Mouse (Mus musculus) embryonic facial prominence, embryonic 12.5 days (tissue): ENCODE data around the gene Enox1. TPM values are rescaled to one million over a fixed set of nuclear protein-coding genes. Genes with fewer than 3 reads are reported as not detected.

Experiments used
- ATAC-seq: fragments of 200-750 bp; cut with Nextera tagmentation; 2 replicates; pipeline ENCODE4 v1.8.0; 2017; ENCODE audit not compliant: insufficient number of reproducible peaks, insufficient read depth, low FRiP score, low TSS enrichment
- H3K27ac ChIP-seq: fragments of 300-500 bp; sonication (generic); 2 replicates; pipeline ENCODE4 v1.5.1; 2016; ENCODE audit warnings: mild to moderate bottlenecking
- H3K27me3 ChIP-seq: fragments of 300-500 bp; sonication (generic); 2 replicates; pipeline ENCODE4 v1.6.1; 2016; ENCODE audit warnings: mild to moderate bottlenecking, moderate library complexity
- H3K36me3 ChIP-seq: fragments of 300-500 bp; sonication (generic); 2 replicates; pipeline ENCODE4 v1.6.1; 2016; ENCODE audit warnings: mild to moderate bottlenecking
- H3K4me1 ChIP-seq: fragments of 300-500 bp; sonication (generic); 2 replicates; pipeline ENCODE4 v1.6.1; 2016
- H3K4me2 ChIP-seq: fragments of 300-500 bp; sonication (generic); replicated peaks from 2 replicates; pipeline ENCODE4 v1.6.1; 2016; ENCODE audit warnings: mild to moderate bottlenecking, moderate library complexity
- H3K4me3 ChIP-seq: fragments of 300-500 bp; sonication (generic); 2 replicates; pipeline ENCODE4 v1.5.1; 2016; ENCODE audit warnings: mild to moderate bottlenecking
- H3K9ac ChIP-seq: fragments of 300-500 bp; sonication (generic); 2 replicates; pipeline ENCODE4 v1.6.1; 2016; ENCODE audit warnings: mild to moderate bottlenecking, moderate library complexity
- H3K9me3 ChIP-seq: fragments of 300-500 bp; sonication (generic); 2 replicates; pipeline ENCODE4 v1.6.1; 2016; ENCODE audit warnings: mild to moderate bottlenecking, moderate library complexity
- WGBS: fragments of 180-500 bp; shearing (Covaris S2); methylation state at CpG from one replicate; pipeline ENCODE4 v1.1.7; 2016; 5-methylcytosine and 5-hydroxymethylcytosine counted together
- polyA plus RNA-seq: library from polyadenylated mRNA; unstranded; fragments of >200 nt; fragmentation: Nextera tagmentation; extraction: Ambion mirVana; gene quantifications from 2 replicates; pipeline ENCODE4 v1.2.1, GENCODE M21; 2016

Enox1 gene
- polyA plus RNA-seq, 1 experiment from 2014 or later = 20.0 TPM

DNA sequence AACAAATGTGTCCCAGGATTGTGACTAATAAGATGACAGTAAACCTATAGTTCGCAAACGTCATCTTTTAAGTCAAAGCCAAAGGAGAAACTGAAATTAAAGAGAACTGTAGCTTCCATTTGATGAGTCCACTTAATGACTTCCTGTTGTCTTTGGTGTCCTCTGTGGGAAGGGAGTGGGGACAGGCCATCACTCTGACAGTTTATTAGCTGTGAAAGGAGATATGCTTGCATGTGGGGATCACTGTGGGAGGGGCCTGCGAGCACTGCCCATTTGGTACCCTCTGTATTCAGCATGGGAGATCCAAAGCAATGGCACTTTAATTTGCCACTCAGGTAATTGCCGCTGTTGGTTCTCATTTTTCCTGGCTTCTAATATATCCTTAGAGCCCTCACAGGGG lies 122.6 kb downstream of the Enox1 start:
- WGBS = 89% methylated on average over 4 of the region's 4 CpGs
- Histone ChIP-seq H3K9me3 (no peaks in the 10 kb centered on the region), H3K4me1 (no peaks in the 10 kb centered on the region), H3K27ac (no peak overlapping the region), H3K9ac (no peak overlapping the region), H3K27me3 (no peaks in the 10 kb centered on the region), H3K36me3 (no peaks in the 10 kb centered on the region), H3K4me3 (no peak overlapping the region), H3K4me2 (no peak overlapping the region)
- ATAC-seq = no peak

- no peaks in the 10 kb centered on the region for H3K4me1 ChIP-seq
- H3K4me3 ChIP-seq = no peak overlapping the region
- H3K27me3 ChIP-seq = no peaks in the 10 kb centered on the region
- H3K9me3 ChIP-seq = no peaks in the 10 kb centered on the region
- H3K4me2 ChIP-seq = no peak overlapping the region
- ATAC-seq = no peak
- 83% methylated on average over 2 of the region's 2 CpGs for WGBS
- H3K27ac ChIP-seq = no peak overlapping the region
- H3K36me3 ChIP-seq = no peaks in the 10 kb centered on the region
- H3K9ac ChIP-seq = no peak overlapping the region
These were observed 123.9 kb downstream of the Enox1 start for GRCm38 (mm10) chr14:77280454-77280853.

GRCm38 (mm10) chr14:77280893-77281292 lies 124.3 kb downstream of the Enox1 start:
- Histone ChIP-seq H3K4me2 (no peak overlapping the region), H3K4me3 (no peak overlapping the region), H3K27me3 (no peaks in the 10 kb centered on the region), H3K4me1 (no peaks in the 10 kb centered on the region), H3K27ac (no peak overlapping the region), H3K9me3 (no peaks in the 10 kb centered on the region), H3K9ac (no peak overlapping the region), H3K36me3 (no peaks in the 10 kb centered on the region)
- no peak for ATAC-seq
- WGBS = 72% methylated on average over 7 of the region's 7 CpGs

DNA sequence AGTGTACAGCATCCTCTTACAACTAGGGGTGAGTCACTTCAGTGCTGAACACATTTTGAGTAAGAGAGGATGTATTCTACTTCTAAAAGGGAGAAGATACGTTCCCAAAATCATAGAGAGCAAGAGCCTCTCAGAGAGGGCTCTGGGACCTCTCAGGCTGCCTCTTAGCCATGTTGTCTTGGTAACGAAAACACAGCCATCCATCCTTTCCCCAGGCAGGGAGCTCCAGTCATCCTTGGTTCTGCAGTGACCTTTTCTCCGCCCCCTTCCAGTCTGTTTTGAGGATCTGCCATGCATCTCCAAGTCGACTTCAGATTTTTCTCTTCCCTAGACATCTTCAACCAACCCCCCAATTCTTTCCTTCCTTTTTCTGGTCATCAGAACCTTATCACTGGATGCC lies 127.4 kb downstream of the Enox1 start:
- 67% methylated on average over 4 of the region's 4 CpGs for WGBS
- Histone ChIP-seq H3K27me3 (no peaks in the 10 kb centered on the region), H3K27ac (no peak overlapping the region), H3K4me1 (no peaks in the 10 kb centered on the region), H3K9me3 (no peaks in the 10 kb centered on the region), H3K4me3 (no peak overlapping the region), H3K9ac (no peak overlapping the region), H3K36me3 (no peaks in the 10 kb centered on the region), H3K4me2 (no peak overlapping the region)
- ATAC-seq = no peak

DNA sequence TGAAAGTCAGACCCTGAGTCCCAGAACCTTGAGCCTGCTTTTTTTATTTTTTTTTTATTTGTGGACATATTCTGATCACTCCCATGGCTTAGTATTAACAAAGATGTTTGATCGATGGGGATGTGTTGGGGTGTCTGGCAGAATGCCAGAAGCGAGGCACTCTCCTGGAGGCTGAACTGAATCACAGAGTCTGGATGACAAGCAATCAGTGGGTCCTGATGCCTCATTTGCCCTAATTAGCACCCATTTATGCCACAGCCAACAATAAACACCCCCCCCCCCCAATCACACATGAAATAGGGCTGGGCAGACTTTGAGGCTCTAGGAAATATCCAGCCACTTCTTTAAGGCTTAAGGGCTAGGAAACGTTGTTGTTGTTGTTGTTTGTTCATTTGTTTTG lies 128.9 kb downstream of the Enox1 start:
- 89% methylated on average over 3 of the region's 3 CpGs for WGBS
- no peaks in the 10 kb centered on the region for H3K4me1 ChIP-seq
- no peak overlapping the region for H3K4me3 ChIP-seq
- H3K27ac ChIP-seq = no peak overlapping the region
- H3K27me3 ChIP-seq = no peaks in the 10 kb centered on the region
- no peak overlapping the region for H3K9ac ChIP-seq
- no peak overlapping the region for H3K4me2 ChIP-seq
- ATAC-seq = no peak
- H3K9me3 ChIP-seq = no peaks in the 10 kb centered on the region
- H3K36me3 ChIP-seq = no peaks in the 10 kb centered on the region

GRCm38 (mm10) chr14:77291756-77292155 lies 135.2 kb downstream of the Enox1 start:
- H3K4me3 ChIP-seq = no peak overlapping the region
- H3K4me1 ChIP-seq = no peaks in the 10 kb centered on the region
- no peaks in the 10 kb centered on the region for H3K36me3 ChIP-seq
- no peaks in the 10 kb centered on the region for H3K27me3 ChIP-seq
- no peak overlapping the region for H3K4me2 ChIP-seq
- WGBS = 88% methylated on average over 5 of the region's 5 CpGs
- H3K27ac ChIP-seq = no peak overlapping the region
- no peak overlapping the region for H3K9ac ChIP-seq
- ATAC-seq = no peak
- H3K9me3 ChIP-seq = no peaks in the 10 kb centered on the region

DNA sequence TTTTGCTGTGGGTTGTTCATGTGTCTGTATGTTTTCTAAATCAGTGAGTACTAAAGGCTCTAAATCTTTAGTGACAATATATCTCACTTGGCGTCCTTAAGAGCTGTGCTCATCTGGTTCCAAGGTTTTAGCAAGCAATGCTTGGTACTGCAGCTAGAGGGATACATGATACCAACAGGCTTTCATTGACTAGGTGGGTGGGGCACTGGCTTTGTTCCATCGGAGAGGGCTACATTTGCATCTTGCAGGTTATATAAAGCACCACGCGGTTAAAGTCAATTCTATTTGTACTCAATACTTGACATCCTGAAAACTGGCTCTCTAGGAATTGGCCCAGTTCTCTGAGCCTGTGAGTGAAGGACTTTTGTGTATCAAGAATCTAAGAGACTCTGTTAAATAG lies 140.5 kb downstream of the Enox1 start:
- WGBS = 66% methylated on average over 4 of the region's 4 CpGs
- H3K9me3 ChIP-seq = no peaks in the 10 kb centered on the region

GRCm38 (mm10) chr14:77298327-77298726 lies 141.8 kb downstream of the Enox1 start:
- H3K27ac ChIP-seq = no peak overlapping the region
- H3K4me3 ChIP-seq = no peak overlapping the region
- H3K4me2 ChIP-seq = no peak overlapping the region
- H3K9me3 ChIP-seq = no peaks in the 10 kb centered on the region
- no peaks in the 10 kb centered on the region for H3K4me1 ChIP-seq
- no peak overlapping the region for H3K9ac ChIP-seq
- no peaks in the 10 kb centered on the region for H3K36me3 ChIP-seq
- no peaks in the 10 kb centered on the region for H3K27me3 ChIP-seq
- no peak for ATAC-seq
- 84% methylated on average over 3 of the region's 3 CpGs for WGBS

More for the DNA sequence above, 140.5 kb downstream of the Enox1 start:
- no peaks in the 10 kb centered on the region for H3K27me3 ChIP-seq
- H3K4me3 ChIP-seq = no peak overlapping the region
- no peak for ATAC-seq
- H3K4me1 ChIP-seq = no peaks in the 10 kb centered on the region
- H3K4me2 ChIP-seq = no peak overlapping the region
- no peak overlapping the region for H3K9ac ChIP-seq
- H3K36me3 ChIP-seq = no peaks in the 10 kb centered on the region
- no peak overlapping the region for H3K27ac ChIP-seq

- no peak overlapping the region for H3K27ac ChIP-seq
- WGBS = 57% methylated on average over 3 of the region's 3 CpGs
These were observed 153.0 kb downstream of the Enox1 start for GRCm38 (mm10) chr14:77309571-77309970.

DNA sequence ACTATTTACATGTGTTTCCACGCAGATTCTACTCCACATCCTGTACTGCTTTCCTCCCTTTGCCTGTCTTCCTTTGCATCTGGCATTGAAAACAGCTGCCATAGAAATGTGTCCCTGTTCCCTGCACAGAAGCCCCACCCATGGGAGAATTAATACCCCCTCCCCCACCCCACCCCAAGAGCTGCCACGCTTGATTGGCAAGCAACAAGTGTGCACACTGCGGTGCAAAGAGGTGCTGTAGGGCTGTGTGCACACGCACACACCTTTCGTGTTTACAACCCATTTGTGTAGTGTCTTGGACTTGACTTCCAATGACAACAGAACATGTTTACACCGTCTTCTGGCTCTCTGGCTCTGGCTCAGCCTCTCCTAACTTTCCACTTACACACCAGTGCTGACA lies 154.9 kb downstream of the Enox1 start:
- Histone ChIP-seq H3K4me1 (peaks cover 7% of the 10 kb centered on the region; the same call in 1 of the 2 replicates), H3K27ac (no peak overlapping the region), H3K36me3 (no peaks in the 10 kb centered on the region), H3K4me2 (no peak overlapping the region), H3K4me3 (no peak overlapping the region), H3K9me3 (no peaks in the 10 kb centered on the region), H3K27me3 (no peaks in the 10 kb centered on the region), H3K9ac (no peak overlapping the region)
- 69% methylated on average over 6 of the region's 6 CpGs for WGBS
- no peak for ATAC-seq

More at GRCm38 (mm10) chr14:77309571-77309970, 153.0 kb downstream of the Enox1 start:
- H3K27me3 ChIP-seq = no peaks in the 10 kb centered on the region
- no peaks in the 10 kb centered on the region for H3K36me3 ChIP-seq
- no peak for ATAC-seq
- no peak overlapping the region for H3K9ac ChIP-seq
- H3K4me1 ChIP-seq = peaks cover 7% of the 10 kb centered on the region; the same call in 1 of the 2 replicates
- H3K9me3 ChIP-seq = no peaks in the 10 kb centered on the region
- H3K4me3 ChIP-seq = no peak overlapping the region
- H3K4me2 ChIP-seq = no peak overlapping the region

- WGBS = 91% methylated on average over 7 of the region's 7 CpGs
- no peaks in the 10 kb centered on the region for H3K4me1 ChIP-seq
- no peak overlapping the region for H3K27ac ChIP-seq
- H3K4me2 ChIP-seq = no peak overlapping the region
- H3K4me3 ChIP-seq = no peak overlapping the region
- no peaks in the 10 kb centered on the region for H3K9me3 ChIP-seq
- H3K9ac ChIP-seq = no peak overlapping the region
- no peaks in the 10 kb centered on the region for H3K36me3 ChIP-seq
- H3K27me3 ChIP-seq = no peaks in the 10 kb centered on the region
- no peak for ATAC-seq
These were observed 162.8 kb downstream of the Enox1 start for GRCm38 (mm10) chr14:77319396-77319795.

DNA sequence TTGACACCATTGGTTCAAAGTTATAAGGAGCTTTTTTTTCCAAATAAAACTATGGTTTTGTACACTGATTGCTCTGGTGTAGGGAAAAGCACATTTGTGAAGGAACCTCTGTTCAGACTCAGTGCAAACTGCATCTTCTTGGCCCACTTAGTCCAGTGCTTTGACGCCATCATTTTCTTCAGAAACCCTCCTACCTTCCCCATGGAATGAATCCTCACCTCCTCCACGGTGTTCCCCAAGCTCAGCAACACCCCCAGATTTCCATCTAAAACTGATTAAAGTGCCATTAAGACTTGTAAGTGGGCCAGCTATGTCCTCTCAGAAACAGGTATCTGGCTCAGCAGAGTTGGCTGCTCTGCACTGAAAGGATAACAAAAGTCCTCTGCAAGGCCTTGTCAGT lies 167.8 kb downstream of the Enox1 start:
- Histone ChIP-seq H3K9ac (no peak overlapping the region), H3K27me3 (no peaks in the 10 kb centered on the region), H3K36me3 (no peaks in the 10 kb centered on the region), H3K27ac (no peak overlapping the region), H3K4me3 (no peak overlapping the region), H3K4me2 (no peak overlapping the region), H3K4me1 (no peaks in the 10 kb centered on the region), H3K9me3 (no peaks in the 10 kb centered on the region)
- ATAC-seq = no peak
- 90% methylated on average over 2 of the region's 2 CpGs for WGBS

DNA sequence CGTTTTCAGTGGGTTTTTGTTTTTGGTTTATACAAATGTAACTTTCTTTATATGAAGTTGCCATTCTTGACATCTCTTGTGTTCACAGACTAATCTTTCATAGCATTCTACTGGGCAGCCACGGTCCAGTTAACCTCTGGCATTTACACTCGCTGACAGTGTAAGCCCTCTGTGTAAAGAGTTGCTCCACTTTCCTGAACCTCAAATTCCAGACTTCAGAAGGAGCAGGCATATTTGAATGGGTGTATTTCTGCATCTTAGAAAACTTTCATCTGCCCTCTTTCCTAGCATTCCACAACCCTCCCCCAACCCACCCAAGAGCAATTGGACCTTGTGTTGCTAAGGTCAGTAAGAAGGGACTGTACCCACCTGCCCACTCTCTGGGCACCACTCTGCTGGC lies 171.1 kb downstream of the Enox1 start:
- Histone ChIP-seq H3K27ac (no peak overlapping the region), H3K36me3 (no peaks in the 10 kb centered on the region), H3K9me3 (no peaks in the 10 kb centered on the region), H3K27me3 (no peaks in the 10 kb centered on the region), H3K4me1 (no peaks in the 10 kb centered on the region), H3K4me3 (no peak overlapping the region), H3K9ac (no peak overlapping the region), H3K4me2 (no peak overlapping the region)
- no peak for ATAC-seq
- WGBS = 73% methylated on average over 3 of the region's 3 CpGs
